Mouse (Mus musculus): ENCODE results near the gene Hormad1. TPM values are rescaled to one million over a fixed set of nuclear protein-coding genes. Genes with fewer than 3 reads are reported as not detected.
A peak's percentile ranks its signal among the peaks of the same experiment; 100 is the strongest.
"Not testable (repeated sequence)": the region's sequence is repeated elsewhere in the genome, so short reads cannot be mapped to it uniquely, and the experiment has no call there.

Gene Hormad1
- polyA plus RNA-seq, 1 experiment from 2014 or later: not detected

- DNase-seq: no peak
- H3K4me1 ChIP-seq (ENCODE audit: insufficient read depth): no peaks in the 10 kb centered on the region
- no peaks in the 10 kb centered on the region for H3K27me3 ChIP-seq (ENCODE audit: insufficient read depth, low read length)
- no peak overlapping the region for H3K4me2 ChIP-seq (ENCODE audit: low read depth, low read length)
- no peak overlapping the region for H3K4me3 ChIP-seq (ENCODE audit: low read depth, low read length)
- H3K36me3 ChIP-seq (replicated peaks; ENCODE audit: insufficient read depth, low read length): no peaks in the 10 kb centered on the region
- no peaks in the 10 kb centered on the region for H3K9me3 ChIP-seq (ENCODE audit: low read length)
- no peak overlapping the region for H3K27ac ChIP-seq (ENCODE audit: low read depth)
- no peak overlapping the region for H3K9ac ChIP-seq (replicated peaks)
- 59% methylated on average over 6 of the region's 6 CpGs for WGBS (ENCODE audit: insufficient replicate concordance)
- peak; percentile 35; the same call in 1 of the 2 replicates for ATAC-seq
- no peak for TF ChIP-seq CTCF (IDR thresholded peaks at IDR 0.05; ENCODE audit: low read depth)
- TF ChIP-seq EP300 (IDR thresholded peaks at IDR 0.05; ENCODE audit: low read depth): no peak
Measured at GRCm38 (mm10) chr3:95529814-95530213, 29.7 kb upstream of the Hormad1 start.

- DNase-seq (no peak), ATAC-seq (no peak)
- 92% methylated on average over 1 of the region's 1 CpGs for WGBS (ENCODE audit: insufficient replicate concordance)
- Histone ChIP-seq H3K27me3 (ENCODE audit: insufficient read depth, low read length) (no peaks in the 10 kb centered on the region), H3K4me2 (ENCODE audit: low read depth, low read length) (no peak overlapping the region), H3K27ac (ENCODE audit: low read depth) (no peak overlapping the region), H3K9ac (replicated peaks) (no peak overlapping the region), H3K9me3 (ENCODE audit: low read length) (no peaks in the 10 kb centered on the region), H3K4me1 (ENCODE audit: insufficient read depth) (no peaks in the 10 kb centered on the region), H3K36me3 (replicated peaks; ENCODE audit: insufficient read depth, low read length) (no peaks in the 10 kb centered on the region), H3K4me3 (ENCODE audit: low read depth, low read length) (no peak overlapping the region)
- TF ChIP-seq EP300 (IDR thresholded peaks at IDR 0.05; ENCODE audit: low read depth) (no peak), CTCF (IDR thresholded peaks at IDR 0.05; ENCODE audit: low read depth) (peak; percentile 39)
Measured at GRCm38 (mm10) chr3:95531025-95531424, 28.5 kb upstream of the Hormad1 start.

DNA sequence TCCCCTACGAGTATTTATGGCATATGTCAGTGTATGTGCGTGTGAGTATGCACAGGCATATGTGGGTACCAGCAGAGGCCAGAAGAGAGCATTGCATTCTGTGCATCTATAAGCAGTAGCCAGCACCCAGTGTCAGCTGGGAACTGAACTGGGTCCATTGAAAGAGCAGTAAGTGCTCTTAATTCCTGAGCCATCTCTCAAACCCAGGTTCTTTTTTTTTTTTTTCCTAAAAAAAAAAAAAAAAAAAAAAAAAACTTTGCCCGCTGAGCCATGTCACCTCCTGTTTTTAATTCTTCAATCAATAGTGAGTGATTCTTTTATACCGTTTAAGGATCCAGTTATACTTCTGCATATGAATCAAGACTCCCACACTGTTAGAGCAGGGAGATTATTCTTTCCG is 26.1 kb upstream of the Hormad1 start:
- Histone ChIP-seq H3K27ac (ENCODE audit: low read depth) (no peak overlapping the region), H3K9me3 (ENCODE audit: low read length) (no peaks in the 10 kb centered on the region), H3K4me1 (ENCODE audit: insufficient read depth) (no peaks in the 10 kb centered on the region), H3K27me3 (ENCODE audit: insufficient read depth, low read length) (no peaks in the 10 kb centered on the region), H3K4me3 (ENCODE audit: low read depth, low read length) (no peak overlapping the region), H3K4me2 (ENCODE audit: low read depth, low read length) (no peak overlapping the region), H3K36me3 (replicated peaks; ENCODE audit: insufficient read depth, low read length) (no peaks in the 10 kb centered on the region), H3K9ac (replicated peaks) (no peak overlapping the region)
- DNase-seq: no peak
- no peak for ATAC-seq
- 83% methylated on average over 5 of the region's 5 CpGs for WGBS (ENCODE audit: insufficient replicate concordance)
- TF ChIP-seq CTCF (IDR thresholded peaks at IDR 0.05; ENCODE audit: low read depth): 0 out of 2 replicates have a peak, but pooled peaks have one; percentile 10
- TF ChIP-seq EP300 (IDR thresholded peaks at IDR 0.05; ENCODE audit: low read depth): no peak

DNA sequence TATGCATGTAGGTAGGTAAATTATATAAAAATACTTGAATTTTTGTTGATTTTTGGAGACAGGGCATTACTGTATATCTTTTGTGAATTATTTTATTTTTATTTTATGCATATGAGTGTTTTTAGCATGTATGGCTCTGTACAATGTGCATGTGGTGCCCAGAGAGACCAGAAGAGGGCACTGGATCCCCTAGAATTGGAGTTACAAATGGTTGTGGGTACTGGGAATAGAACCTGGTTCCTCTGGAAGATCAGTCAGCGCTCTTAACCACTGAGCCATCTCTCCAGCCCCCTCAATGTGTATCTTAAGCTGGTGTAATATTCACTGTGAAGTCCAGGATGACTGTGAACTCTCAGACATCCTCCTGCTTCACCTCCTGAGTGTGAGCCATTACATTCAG is 24.6 kb upstream of the Hormad1 start:
- no peak overlapping the region for H3K4me2 ChIP-seq (ENCODE audit: low read depth, low read length)
- no peaks in the 10 kb centered on the region for H3K9me3 ChIP-seq (ENCODE audit: low read length)
- no peaks in the 10 kb centered on the region for H3K27me3 ChIP-seq (ENCODE audit: insufficient read depth, low read length)
- TF ChIP-seq EP300 (IDR thresholded peaks at IDR 0.05; ENCODE audit: low read depth) (no peak), CTCF (IDR thresholded peaks at IDR 0.05; ENCODE audit: low read depth) (0 out of 2 replicates have a peak, but pooled peaks have one; percentile 17)
- DNase-seq: no peak
- H3K4me1 ChIP-seq (ENCODE audit: insufficient read depth): no peaks in the 10 kb centered on the region
- H3K4me3 ChIP-seq (ENCODE audit: low read depth, low read length): no peak overlapping the region
- H3K9ac ChIP-seq (replicated peaks): no peak overlapping the region
- no peak overlapping the region for H3K27ac ChIP-seq (ENCODE audit: low read depth)
- no peak for ATAC-seq
- 65% methylated on average over 1 of the region's 1 CpGs for WGBS (ENCODE audit: insufficient replicate concordance)
- no peaks in the 10 kb centered on the region for H3K36me3 ChIP-seq (replicated peaks; ENCODE audit: insufficient read depth, low read length)

GRCm38 (mm10) chr3:95538936-95539335 is 20.5 kb upstream of the Hormad1 start:
- H3K27ac ChIP-seq (ENCODE audit: low read depth): no peak overlapping the region
- H3K27me3 ChIP-seq (ENCODE audit: insufficient read depth, low read length): no peaks in the 10 kb centered on the region
- TF ChIP-seq EP300 (IDR thresholded peaks at IDR 0.05; ENCODE audit: low read depth): no peak
- no peaks in the 10 kb centered on the region for H3K36me3 ChIP-seq (replicated peaks; ENCODE audit: insufficient read depth, low read length)
- no peaks in the 10 kb centered on the region for H3K9me3 ChIP-seq (ENCODE audit: low read length)
- no peak for ATAC-seq
- no peak overlapping the region for H3K4me3 ChIP-seq (ENCODE audit: low read depth, low read length)
- no peaks in the 10 kb centered on the region for H3K4me1 ChIP-seq (ENCODE audit: insufficient read depth)
- 79% methylated on average over 10 of the region's 10 CpGs for WGBS (ENCODE audit: insufficient replicate concordance)
- no peak for DNase-seq
- H3K9ac ChIP-seq (replicated peaks): no peak overlapping the region
- no peak overlapping the region for H3K4me2 ChIP-seq (ENCODE audit: low read depth, low read length)

DNA sequence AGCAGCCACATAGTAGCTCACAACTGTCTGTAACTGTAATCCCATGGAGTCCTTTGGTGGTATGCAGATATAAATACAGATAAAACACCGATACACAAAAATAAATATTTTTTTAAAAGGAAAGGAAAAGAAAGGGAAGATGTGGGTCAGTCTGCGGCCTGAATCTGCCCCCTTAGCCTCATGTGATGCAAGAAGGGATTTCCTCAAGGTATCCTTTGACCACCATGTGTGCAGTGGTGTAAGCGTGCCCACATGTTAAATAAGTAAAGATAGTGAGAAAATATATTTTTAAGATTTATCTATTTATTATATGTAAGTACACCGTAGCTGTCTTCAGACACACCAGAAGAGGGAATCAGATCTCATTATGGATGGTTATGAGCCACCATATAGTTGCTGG is 19.6 kb upstream of the Hormad1 start:
- H3K27me3 ChIP-seq (ENCODE audit: insufficient read depth, low read length): no peaks in the 10 kb centered on the region
- no peaks in the 10 kb centered on the region for H3K9me3 ChIP-seq (ENCODE audit: low read length)
- H3K4me2 ChIP-seq (ENCODE audit: low read depth, low read length): no peak overlapping the region
- no peak overlapping the region for H3K9ac ChIP-seq (replicated peaks)
- no peak for DNase-seq
- WGBS (ENCODE audit: insufficient replicate concordance): 78% methylated on average over 4 of the region's 4 CpGs
- H3K4me3 ChIP-seq (ENCODE audit: low read depth, low read length): no peak overlapping the region
- no peak for TF ChIP-seq EP300 (IDR thresholded peaks at IDR 0.05; ENCODE audit: low read depth)
- no peak overlapping the region for H3K27ac ChIP-seq (ENCODE audit: low read depth)
- no peaks in the 10 kb centered on the region for H3K36me3 ChIP-seq (replicated peaks; ENCODE audit: insufficient read depth, low read length)
- no peaks in the 10 kb centered on the region for H3K4me1 ChIP-seq (ENCODE audit: insufficient read depth)
- no peak for ATAC-seq

- 44% methylated on average over 2 of the region's 2 CpGs for WGBS (ENCODE audit: insufficient replicate concordance)
- not testable (repeated sequence) for ATAC-seq; H3K36me3 ChIP-seq (replicated peaks; ENCODE audit: insufficient read depth, low read length); DNase-seq; H3K4me1 ChIP-seq (ENCODE audit: insufficient read depth); H3K27ac ChIP-seq (ENCODE audit: low read depth); H3K9me3 ChIP-seq (ENCODE audit: low read length); H3K4me3 ChIP-seq (ENCODE audit: low read depth, low read length); H3K27me3 ChIP-seq (ENCODE audit: insufficient read depth, low read length); H3K4me2 ChIP-seq (ENCODE audit: low read depth, low read length); H3K9ac ChIP-seq (replicated peaks)
Measured at GRCm38 (mm10) chr3:95541186-95541585, 18.3 kb upstream of the Hormad1 start.

Data from liver, postnatal 0 days (tissue).